Mouse (Mus musculus) embryo, embryonic 11.5 days (tissue): ENCODE results near the gene Cep295nl.
"Not testable (repeated sequence)": the region's sequence is repeated elsewhere in the genome, so short reads cannot be mapped to it uniquely, and the experiment has no call there.

Experiments
- DNase-seq: peaks from one replicate; pipeline ENCODE4 v3.0.0-alpha.2; 2012; ENCODE audit warnings: low read depth, low spot score

The Cep295nl gene

DNA sequence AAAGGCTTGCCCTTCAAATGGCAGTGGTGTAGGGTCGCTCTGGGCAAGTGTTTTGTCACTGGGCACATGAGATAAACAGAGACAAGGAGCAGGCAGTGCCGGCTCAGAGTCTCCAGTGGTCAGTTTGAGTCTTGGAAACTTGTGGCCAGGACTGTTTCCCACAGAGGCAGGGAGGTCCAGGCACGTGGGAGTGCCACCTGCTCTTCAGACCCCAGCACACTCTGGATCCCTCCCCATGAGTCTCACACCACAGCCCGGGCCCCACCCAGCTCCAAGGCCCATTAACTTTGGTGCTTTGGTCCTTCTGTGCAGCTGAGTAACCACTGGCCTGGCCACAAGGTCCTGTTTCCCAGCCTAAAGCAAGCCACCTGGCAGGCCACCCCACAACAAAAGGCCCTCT lies 20.3 kb downstream of the Cep295nl start:
- no peak for DNase-seq

DNA sequence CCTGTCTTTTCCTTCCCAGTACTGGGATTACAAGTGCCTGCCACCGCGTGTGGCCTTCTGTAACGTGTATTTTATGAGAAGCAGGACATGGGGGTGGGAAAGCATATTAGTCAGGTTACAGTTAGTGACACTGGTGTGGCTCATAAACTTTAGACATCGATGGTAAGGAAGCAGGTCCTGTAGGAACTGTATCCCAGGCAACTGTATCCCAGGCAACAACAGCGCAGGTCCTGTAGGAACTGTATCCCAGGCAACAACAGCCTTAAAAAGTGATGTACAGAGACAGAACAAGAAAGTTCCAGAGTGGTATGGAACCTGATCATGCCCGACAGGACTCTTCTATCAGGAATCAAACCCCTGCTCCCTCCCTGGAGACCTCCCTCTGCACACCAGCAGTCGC lies 20.8 kb downstream of the Cep295nl start:
- DNase-seq: no peak

DNA sequence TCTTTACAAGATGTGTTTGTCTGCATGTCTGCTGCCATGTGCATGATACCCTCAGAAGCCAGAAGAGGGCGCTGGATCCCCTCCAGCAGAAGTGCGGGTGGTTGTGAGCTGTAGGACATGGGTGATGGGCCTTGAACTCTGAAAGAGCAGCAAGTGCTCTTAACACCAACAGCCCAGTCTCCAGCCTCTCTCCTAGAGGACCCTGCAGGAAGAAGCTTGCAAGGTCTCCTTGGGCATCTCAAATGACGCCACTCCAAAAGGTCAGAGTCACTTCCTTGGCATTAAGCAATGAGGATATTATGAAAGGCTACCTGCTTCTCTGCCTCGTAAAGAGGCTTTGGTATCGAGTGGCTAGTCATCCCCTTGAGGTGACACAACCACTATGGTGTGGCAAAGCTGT lies 23.6 kb downstream of the Cep295nl start:
- no peak for DNase-seq

DNA sequence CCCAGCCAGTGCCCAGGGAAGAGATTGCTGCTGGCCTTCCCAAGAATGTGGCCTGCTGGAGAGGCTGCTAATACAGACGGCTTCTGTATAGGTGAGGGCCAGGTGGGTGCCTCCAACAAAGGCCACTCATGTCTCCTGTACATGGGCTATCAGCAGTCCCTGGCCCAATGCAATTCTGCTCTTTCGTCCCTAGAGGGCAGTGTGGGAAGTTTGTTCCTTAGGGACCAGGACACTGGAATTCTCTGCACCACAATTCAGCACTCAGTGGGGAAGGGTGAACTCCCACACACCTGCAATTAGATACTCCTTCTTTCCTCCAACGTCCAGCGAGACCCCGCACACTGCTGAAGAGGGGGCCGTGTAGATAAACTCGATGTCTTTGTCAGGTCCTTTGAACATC lies 25.2 kb downstream of the Cep295nl start:
- peak; percentile 60 for DNase-seq

- no peak for DNase-seq
These were observed 26.0 kb downstream of the Cep295nl start for GRCm38 (mm10) chr11:118316231-118316806.

GRCm38 (mm10) chr11:118312132-118312723 lies 30.1 kb downstream of the Cep295nl start:
- DNase-seq: no peak

DNA sequence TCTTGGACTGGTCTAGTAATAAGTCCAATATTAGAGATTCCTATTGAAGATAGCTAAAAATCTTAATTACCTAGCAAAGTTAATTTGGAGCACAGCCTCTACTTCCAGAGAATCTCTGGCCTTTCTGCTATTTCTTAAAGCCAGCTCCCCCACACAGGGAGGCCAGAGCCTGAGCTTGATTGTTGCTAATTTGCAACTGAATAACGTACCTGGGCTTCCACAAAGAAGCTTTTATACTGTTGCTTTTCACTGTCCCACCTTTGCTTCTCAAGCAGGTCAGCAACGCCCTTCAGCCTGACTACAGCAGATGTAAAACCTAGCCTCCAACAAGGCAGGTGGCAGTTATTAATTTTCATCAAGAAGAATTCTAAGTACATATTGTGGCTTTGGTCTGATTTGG lies 34.3 kb downstream of the Cep295nl start:
- DNase-seq: not testable (repeated sequence)

DNA sequence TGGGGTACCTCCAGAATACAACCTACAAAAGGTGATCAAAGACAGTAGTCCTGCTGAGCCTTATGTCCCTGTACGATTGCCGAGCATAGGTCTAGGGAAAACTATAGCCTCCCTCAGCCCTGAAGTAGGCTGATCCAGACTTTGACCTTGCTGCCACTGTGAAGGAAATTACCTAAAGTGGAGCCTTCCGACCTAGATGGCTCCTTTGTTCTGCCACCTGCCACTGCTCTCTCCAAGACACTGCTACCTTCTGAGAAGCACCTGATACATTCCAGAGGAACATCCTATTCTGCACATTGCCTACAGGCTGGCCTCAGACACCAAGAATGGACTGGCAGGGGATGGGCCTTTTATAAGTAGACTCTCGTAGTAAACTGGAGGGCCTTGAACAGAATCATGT lies 38.3 kb downstream of the Cep295nl start:
- not testable (repeated sequence) for DNase-seq

- DNase-seq: no peak
These were observed 43.5 kb downstream of the Cep295nl start for GRCm38 (mm10) chr11:118298810-118299209.

DNA sequence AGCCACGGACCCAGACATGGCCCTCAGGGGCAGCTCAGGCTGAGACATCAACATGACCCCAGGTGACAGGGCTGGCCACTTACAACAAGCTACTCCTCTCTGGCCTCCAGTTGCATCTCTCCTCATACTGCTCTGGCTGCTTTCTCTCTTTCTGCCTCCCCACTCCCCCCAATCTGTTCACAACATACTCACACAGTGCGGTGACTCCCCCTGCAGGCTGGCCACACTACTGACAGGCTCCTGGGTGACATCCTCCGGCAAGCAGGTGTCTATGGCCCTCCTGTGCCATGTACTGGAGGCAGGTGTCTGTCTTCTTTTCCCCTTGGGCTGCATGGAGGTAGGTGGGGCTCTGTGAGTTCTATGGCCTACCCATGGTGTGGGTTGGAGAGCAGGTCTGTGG lies 44.3 kb downstream of the Cep295nl start:
- DNase-seq: no peak

DNA sequence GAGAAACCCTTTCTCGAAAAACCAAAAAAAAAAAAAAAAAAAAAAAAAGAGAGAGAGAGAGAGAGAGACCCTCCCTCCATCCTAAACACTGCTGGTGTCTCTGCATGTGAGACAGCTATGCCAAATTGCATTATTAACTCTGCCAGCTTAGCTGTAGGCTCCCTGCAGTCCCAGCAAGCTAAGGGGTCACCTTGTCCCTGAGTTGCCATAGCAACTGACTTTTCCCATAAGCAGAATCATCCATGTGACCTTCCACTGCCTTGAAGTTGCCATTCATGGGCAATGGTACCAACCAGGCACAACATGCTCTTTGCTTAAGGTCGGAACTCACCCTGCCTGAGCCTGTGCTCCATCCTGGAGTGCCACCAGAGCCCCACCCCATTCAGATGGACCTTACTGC lies 47.3 kb downstream of the Cep295nl start:
- no peak for DNase-seq

DNA sequence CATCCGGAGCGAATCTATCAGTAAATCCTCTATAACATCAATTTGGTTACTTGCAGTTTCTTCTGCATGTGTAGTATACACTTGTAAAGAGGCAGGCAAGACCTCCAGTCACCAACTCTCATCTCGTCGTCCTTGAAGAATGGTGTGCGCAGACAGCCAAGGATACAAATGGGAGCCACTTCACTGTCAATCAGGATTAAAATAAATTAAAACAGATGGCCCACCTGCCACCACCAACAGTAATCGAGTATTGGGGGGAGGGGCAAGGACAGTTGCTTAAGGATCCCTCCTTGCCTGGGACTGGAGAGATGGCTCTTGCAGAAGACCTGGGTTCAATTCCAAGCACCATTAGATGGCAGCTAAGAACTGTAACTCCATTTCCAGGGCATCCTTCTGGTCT lies 49.6 kb downstream of the Cep295nl start:
- DNase-seq: no peak

- DNase-seq: peak; percentile 99
These were observed 52.1 kb downstream of the Cep295nl start, which contains the start of gene Usp36 for GRCm38 (mm10) chr11:118289999-118290889. Gene Usp36 (minus strand): TSS chr11:118290244.

DNA sequence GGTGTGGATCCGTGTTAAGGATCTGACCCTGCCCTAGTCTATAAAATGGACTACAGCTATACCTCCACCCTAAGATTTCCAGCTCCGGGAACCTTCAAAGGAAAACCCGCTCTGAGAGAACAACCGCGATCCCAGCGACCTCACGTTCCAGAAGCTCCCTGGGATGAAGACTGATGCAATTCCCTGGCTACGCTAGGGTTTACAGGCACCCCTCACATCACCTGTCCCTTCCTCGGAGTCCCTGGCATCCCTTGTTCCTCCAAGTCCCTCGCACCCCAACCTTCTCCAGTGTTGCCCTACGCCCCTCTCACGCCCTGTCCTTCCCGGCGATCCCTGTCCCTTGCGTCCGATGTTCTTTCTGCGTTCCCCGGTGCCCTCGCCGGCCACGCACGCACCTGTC lies 52.7 kb downstream of the Cep295nl start:
- peak; percentile 9 for DNase-seq

DNA sequence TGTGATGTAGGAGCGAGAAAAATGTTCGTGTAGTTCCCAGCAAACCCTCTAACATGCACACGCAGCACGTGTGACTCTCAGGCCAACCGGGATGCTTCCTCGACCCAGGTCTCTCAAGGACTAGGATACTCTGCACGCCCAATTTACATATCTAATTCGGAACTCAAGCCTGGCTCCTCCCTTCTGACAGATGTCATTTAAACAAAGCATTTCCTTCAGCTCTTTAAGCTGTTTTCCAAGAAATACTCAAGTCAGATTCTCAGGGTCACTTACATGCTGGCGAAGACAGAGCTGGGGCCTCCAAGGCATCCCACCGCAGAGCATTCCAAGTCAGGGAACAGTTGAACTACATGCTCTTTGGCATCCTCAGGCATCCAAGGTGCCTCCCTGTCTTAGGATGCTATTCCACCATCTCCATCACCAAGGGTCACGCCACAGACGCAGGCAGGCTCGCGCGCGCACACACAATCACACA lies 53.2 kb downstream of the Cep295nl start:
- peak; percentile 7 for DNase-seq

GRCm38 (mm10) chr11:118287573-118287972 lies 54.7 kb downstream of the Cep295nl start:
- no peak for DNase-seq

DNA sequence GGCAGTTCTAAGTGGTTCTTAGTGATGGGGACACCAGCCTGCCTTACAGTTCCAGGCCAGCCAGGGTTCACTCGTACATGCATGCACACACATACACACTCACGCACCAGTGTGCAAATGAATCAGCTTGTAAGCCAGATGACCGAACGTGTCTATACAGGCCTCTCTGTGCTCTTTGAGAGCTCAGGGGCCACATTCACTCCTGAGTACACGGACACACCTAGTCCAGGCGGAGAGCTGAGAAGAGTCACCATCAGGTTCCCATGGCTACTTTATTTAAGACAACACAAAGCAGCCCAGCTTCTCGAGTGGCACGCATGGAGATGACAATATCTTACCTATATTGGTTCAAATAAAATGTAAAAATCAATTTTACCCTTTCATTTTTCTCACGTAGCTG lies 55.9 kb downstream of the Cep295nl start:
- DNase-seq: no peak

- no peak for DNase-seq
These were observed 56.5 kb downstream of the Cep295nl start for GRCm38 (mm10) chr11:118285791-118286190.
